Comparison of ENCODE assay signal across 15 mouse cellular contexts in the genomic region with DNA sequence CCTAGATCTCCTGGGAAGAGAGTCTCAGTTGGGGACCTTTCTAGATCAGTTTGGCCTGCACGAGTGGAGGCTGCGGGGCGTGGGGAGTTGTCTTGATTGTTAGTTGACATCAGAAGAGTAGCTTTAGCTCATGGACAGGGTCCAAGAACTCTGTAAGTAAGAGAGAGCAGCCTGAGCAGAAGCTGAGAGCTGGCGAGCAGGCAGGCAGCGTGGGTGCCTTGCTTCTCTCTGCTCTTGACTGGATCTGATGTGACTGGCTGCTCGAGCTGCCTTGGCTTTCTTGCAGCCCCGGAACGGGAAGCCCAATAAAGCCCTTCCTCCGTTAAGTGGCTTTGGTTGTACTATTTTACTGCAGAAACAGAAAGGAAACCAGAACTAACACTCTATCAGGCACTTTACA. TPM values are rescaled to one million over a fixed set of nuclear protein-coding genes. Genes with fewer than 3 reads are reported as not detected.
A peak's percentile ranks its signal among the peaks of the same experiment; 100 is the strongest.
DNase-seq lines count a peak whose midpoint lies in the region; ATAC-seq and TF ChIP-seq lines count a peak whose summit lies in the region.
"Had no signal": no experiment of that assay in that cellular context is flagged by ENCODE, and none has a peak within 500 bp of the region (broad histone marks: within the 10 kb centered on the region; RNA-seq: fewer than 3 reads in every experiment).

No protein-coding gene starts in this region.

- H3K4me1 ChIP-seq in forebrain, postnatal 0 days (ENCODE audit: insufficient read depth) = no peaks in the 10 kb centered on the region
- no peaks in the 10 kb centered on the region for H3K4me1 ChIP-seq in forebrain, embryonic 16.5 days (replicated peaks; ENCODE audit: control insufficient read depth, insufficient read depth, low read length)
- 0 out of 2 replicates have a peak, but pooled peaks cover 4% of the 10 kb centered on the region for H3K4me1 ChIP-seq in lung, postnatal 0 days (ENCODE audit: insufficient read depth, low read depth, low read length)
- H3K4me1 ChIP-seq: midbrain, embryonic 13.5 days; neural tube, embryonic 13.5 days had no signal

- peak; percentile 10 for DNase-seq in forebrain, postnatal 0 days
- DNase-seq in lung, postnatal 0 days (ENCODE audit: low spot score) = peak; percentile 21
- no peak for DNase-seq in lung, adult 18-20 months
- DNase-seq in layer of hippocampus, adult 9-11 months = peak; percentile 64
- DNase-seq in right cerebral cortex, postnatal 36 days (ENCODE audit: low spot score in 2 of 2) = peak; percentile 36 to 58
- DNase-seq in ovary, postnatal 14 days (ENCODE audit: low spot score) = no peak
- DNase-seq in adrenal gland, adult 18-20 months (ENCODE audit: low spot score in 2 of 2) = no peak
- DNase-seq: cerebellum, adult 11-12 months; heart, postnatal 4 days; kidney, adult 11 months; thymus, adult 18-20 months had no signal

- no peaks in the 10 kb centered on the region for H3K27me3 ChIP-seq in forebrain, postnatal 0 days (ENCODE audit: insufficient read depth, low read length)
- no peaks in the 10 kb centered on the region for H3K27me3 ChIP-seq in forebrain, embryonic 16.5 days (replicated peaks; ENCODE audit: control insufficient read depth, insufficient read depth, low read length)
- no peaks in the 10 kb centered on the region for H3K27me3 ChIP-seq in lung, postnatal 0 days (replicated peaks; ENCODE audit: insufficient read depth, low read length)
- H3K27me3 ChIP-seq: lung, embryonic 15.5 days; midbrain, embryonic 13.5 days; neural tube, embryonic 13.5 days had no signal

- no peak overlapping the region for H3K9ac ChIP-seq in forebrain, postnatal 0 days
- H3K9ac ChIP-seq in forebrain, embryonic 16.5 days (replicated peaks; ENCODE audit: low read depth, low read length) = no peak overlapping the region
- no peak overlapping the region for H3K9ac ChIP-seq in lung, postnatal 0 days (replicated peaks; ENCODE audit: low read depth)
- H3K9ac ChIP-seq: lung, embryonic 15.5 days; midbrain, embryonic 13.5 days; neural tube, embryonic 13.5 days had no signal

- no peaks in the 10 kb centered on the region for H3K36me3 ChIP-seq in forebrain, postnatal 0 days (ENCODE audit: insufficient read depth)
- no peaks in the 10 kb centered on the region for H3K36me3 ChIP-seq in forebrain, embryonic 16.5 days (ENCODE audit: control insufficient read depth, insufficient read depth)
- no peaks in the 10 kb centered on the region for H3K36me3 ChIP-seq in lung, postnatal 0 days (ENCODE audit: insufficient read depth, low read length)
- H3K36me3 ChIP-seq: lung, embryonic 15.5 days; midbrain, embryonic 13.5 days; neural tube, embryonic 13.5 days had no signal

- ATAC-seq in forebrain, postnatal 0 days = peak; percentile 38; the same call in 1 of the 2 replicates
- ATAC-seq in forebrain, embryonic 16.5 days = no peak
- no peak for ATAC-seq in lung, postnatal 0 days

- H3K27ac ChIP-seq in forebrain, postnatal 0 days (ENCODE audit: low read depth, low read length) = no peak overlapping the region
- no peak overlapping the region for H3K27ac ChIP-seq in forebrain, embryonic 16.5 days (ENCODE audit: low read length)
- no peak overlapping the region for H3K27ac ChIP-seq in lung, postnatal 0 days (ENCODE audit: low read length)
- H3K27ac ChIP-seq: lung, embryonic 15.5 days; midbrain, embryonic 13.5 days; neural tube, embryonic 13.5 days had no signal

- no peak for TF ChIP-seq EP300 in lung, postnatal 0 days (IDR thresholded peaks at IDR 0.05)

- 67% methylated on average over 9 of the region's 9 CpGs for WGBS in forebrain, postnatal 0 days
- WGBS in forebrain, embryonic 16.5 days = 73% methylated on average over 9 of the region's 9 CpGs
- WGBS in lung, postnatal 0 days = 40% methylated on average over 9 of the region's 9 CpGs

- no peak overlapping the region for H3K4me2 ChIP-seq in forebrain, postnatal 0 days (ENCODE audit: low read depth)
- H3K4me2 ChIP-seq in forebrain, embryonic 16.5 days (ENCODE audit: low read length) = no peak overlapping the region
- 0 out of 2 replicates have a peak overlapping the region, but pooled peaks have one; percentile 14 for H3K4me2 ChIP-seq in lung, postnatal 0 days (replicated peaks; ENCODE audit: low read depth, low read length)
- H3K4me2 ChIP-seq: lung, embryonic 15.5 days; midbrain, embryonic 13.5 days; neural tube, embryonic 13.5 days had no signal

- no peak overlapping the region for H3K4me3 ChIP-seq in forebrain, postnatal 0 days (ENCODE audit: low read depth, low read length)
- H3K4me3 ChIP-seq in forebrain, embryonic 16.5 days (replicated peaks; ENCODE audit: low read length) = no peak overlapping the region
- H3K4me3 ChIP-seq in lung, postnatal 0 days (ENCODE audit: low read depth, low read length) = no peak overlapping the region
- H3K4me3 ChIP-seq: lung, embryonic 15.5 days; midbrain, embryonic 13.5 days; neural tube, embryonic 13.5 days had no signal

- no peak for TF ChIP-seq CTCF in forebrain, postnatal 0 days (IDR thresholded peaks at IDR 0.05; ENCODE audit: low read depth)
- no peak for TF ChIP-seq CTCF in lung, postnatal 0 days (IDR thresholded peaks at IDR 0.05)

- no peaks in the 10 kb centered on the region for H3K9me3 ChIP-seq in forebrain, postnatal 0 days (ENCODE audit: low read length)
- H3K9me3 ChIP-seq in forebrain, embryonic 16.5 days (ENCODE audit: control insufficient read depth, low read length) = no peaks in the 10 kb centered on the region
- H3K9me3 ChIP-seq in lung, postnatal 0 days (ENCODE audit: low read length) = no peaks in the 10 kb centered on the region
- H3K9me3 ChIP-seq: lung, embryonic 15.5 days; midbrain, embryonic 13.5 days; neural tube, embryonic 13.5 days had no signal

RNA-seq across cellular contexts. Expression of a gene that starts 42.3 kb away (rescaled TPM):
- total RNA-seq in forebrain, postnatal 0 days (2014; rRNA removed) = 368 and 493 TPM in 2 replicates
- 289 and 433 TPM in 2 replicates for polyA plus RNA-seq in forebrain, postnatal 0 days (2015; fragmentation: Nextera tagmentation; extraction: Ambion mirVana)
- polyA plus RNA-seq in forebrain, embryonic 16.5 days (2015; fragmentation: Nextera tagmentation; extraction: Ambion mirVana) = 287 and 288 TPM in 2 replicates
- polyA plus RNA-seq in lung, postnatal 0 days (2015; fragmentation: Nextera tagmentation; extraction: Ambion mirVana) = 425 and 457 TPM in 2 replicates
- total RNA-seq in adrenal gland, adult 18-20 months (2021) = 100 to 1,000 TPM; 320 to 335 TPM

Comparison
In these comparisons a context has a peak if more than half of its experiments do, and no peak if none do; other contexts are left out.
1. DNase-seq: peak in forebrain, postnatal 0 days (single experiment), lung, postnatal 0 days (single experiment), layer of hippocampus, adult 9-11 months (single experiment) and right cerebral cortex, postnatal 36 days (2 of 2); none in lung, adult 18-20 months (0 of 2), ovary, postnatal 14 days (single experiment) and adrenal gland, adult 18-20 months (0 of 2).